Mouse (Mus musculus) heart, embryonic 14.5 days (tissue): ENCODE results near the gene Zfp454. TPM values are rescaled to one million over a fixed set of nuclear protein-coding genes. Genes with fewer than 3 reads are reported as not detected.

Experiments used
- ATAC-seq: fragments of 200-750 bp; cut with Nextera tagmentation; 2 replicates; pipeline ENCODE4 v1.8.0; 2017; ENCODE audit warnings: low read depth, moderate TSS enrichment; ENCODE audit not compliant: insufficient number of reproducible peaks, insufficient read depth, low FRiP score
- H3K27ac ChIP-seq, 2 experiments: fragments of 200-500 bp in 1 of 2; fragments of 300-500 bp in 1 of 2; sonication (generic) in 1 of 2; replicated peaks in 1 of 2; 2 replicates each; pipeline ENCODE4 v1.5.1; 2012 to 2014; ENCODE audit warnings: low read depth in 2 of 2, low read length in 2 of 2, control low read depth in 1 of 2, mild to moderate bottlenecking in 1 of 2, mixed read lengths in 1 of 2; ENCODE audit not compliant: control insufficient read depth in 1 of 2, insufficient read depth in 1 of 2
- H3K27me3 ChIP-seq: fragments of 300-500 bp; sonication (generic); 2 replicates; pipeline ENCODE4 v1.6.1; 2014; ENCODE audit warnings: mild to moderate bottlenecking, low read length, control low read depth; ENCODE audit not compliant: control insufficient read depth, insufficient read depth
- H3K36me3 ChIP-seq: fragments of 300-500 bp; sonication (generic); 2 replicates; pipeline ENCODE4 v1.6.1; 2014; ENCODE audit warnings: mild to moderate bottlenecking, control low read depth, low read length, mixed read lengths; ENCODE audit not compliant: control insufficient read depth, insufficient read depth
- H3K4me1 ChIP-seq, 2 experiments: fragments of 200-500 bp in 1 of 2; fragments of 300-500 bp in 1 of 2; sonication (generic) in 1 of 2; 2 replicates each; pipeline ENCODE4 v1.6.1; 2012 to 2014; ENCODE audit warnings: low read length in 2 of 2, control low read depth in 1 of 2, mixed read lengths in 1 of 2; ENCODE audit not compliant: control insufficient read depth in 2 of 2, insufficient read depth in 2 of 2
- H3K4me2 ChIP-seq: fragments of 300-500 bp; sonication (generic); 2 replicates; pipeline ENCODE4 v1.6.1; 2014; ENCODE audit warnings: mild to moderate bottlenecking, low read length
- H3K4me3 ChIP-seq, 2 experiments: fragments of 200-500 bp in 1 of 2; fragments of 300-500 bp in 1 of 2; sonication (generic) in 1 of 2; 2 replicates each; pipeline ENCODE4 v1.5.1; 2012 to 2014; ENCODE audit warnings: low read length in 2 of 2, mild to moderate bottlenecking in 2 of 2, control low read depth in 1 of 2, low read depth in 1 of 2, moderate library complexity in 1 of 2; ENCODE audit not compliant: control insufficient read depth in 1 of 2, insufficient read depth in 1 of 2
- H3K9ac ChIP-seq: fragments of 300-500 bp; sonication (generic); 2 replicates; pipeline ENCODE4 v1.6.1; 2014; ENCODE audit warnings: mild to moderate bottlenecking, low read length
- H3K9me3 ChIP-seq: fragments of 300-500 bp; sonication (generic); 2 replicates; pipeline ENCODE4 v1.6.1; 2016; ENCODE audit warnings: low read length, control low read depth; ENCODE audit not compliant: control insufficient read depth
- WGBS: fragments of 180-500 bp; shearing (Covaris S2); extraction: QIAGEN DNeasy Blood & Tissue Kit; methylation state at CpG from one replicate; pipeline ENCODE4 v1.1.7; 2014; 5-methylcytosine and 5-hydroxymethylcytosine counted together
- polyA plus RNA-seq: library from polyadenylated mRNA; unstranded; fragments of >200 nt; fragmentation: Nextera tagmentation; extraction: Ambion mirVana; gene quantifications from 2 replicates; pipeline ENCODE4 v1.2.1, GENCODE M21; 2014

The Zfp454 gene
- polyA plus RNA-seq, 1 experiment from 2014 or later = 3.1 TPM

DNA sequence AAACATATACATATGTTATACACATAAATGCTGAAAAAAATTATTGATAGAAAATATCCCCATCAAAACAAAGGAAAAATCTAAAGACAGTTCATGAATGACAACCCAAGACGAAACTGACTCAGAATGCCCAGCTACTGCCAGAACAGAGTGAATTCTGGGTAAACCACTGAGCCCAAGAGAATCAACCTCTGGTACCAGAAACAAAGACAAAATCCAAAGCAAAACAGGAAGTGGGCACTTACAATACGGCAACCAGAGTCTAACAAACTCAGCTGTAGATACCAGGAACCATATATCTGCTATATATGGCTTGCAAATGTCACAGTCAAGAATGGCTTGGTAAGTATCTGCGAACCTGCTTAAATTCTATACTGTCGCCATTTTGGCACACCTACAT is 51.7 kb downstream of the Zfp454 start:
- Histone ChIP-seq H3K27me3 (no peaks in the 10 kb centered on the region), H3K4me1 (peaks cover under 1% of the 10 kb centered on the region in 2 experiments; a peak in 1 of 4 replicates), H3K9me3 (peaks cover 14% of the 10 kb centered on the region), H3K27ac (no peak overlapping the region), H3K4me3 (no peak overlapping the region), H3K4me2 (no peak overlapping the region), H3K36me3 (no peaks in the 10 kb centered on the region), H3K9ac (no peak overlapping the region)
- no peak for ATAC-seq
- 79% methylated on average over 4 of the region's 4 CpGs for WGBS

- H3K27ac ChIP-seq = peak within 1 kb of the TSS in 1 of 2 experiments; percentile 25; a peak in 1 of 4 replicates
- H3K4me1 ChIP-seq = peaks cover 0 to 5% of the 10 kb centered on the region in 2 experiments; a peak in 1 of 4 replicates
- peak; percentile 83 for ATAC-seq
- 1% methylated on average over 45 of the region's 45 CpGs for WGBS
- H3K4me2 ChIP-seq = peak within 1 kb of the TSS; percentile 75
- H3K9ac ChIP-seq = peak within 1 kb of the TSS; percentile 87
- peak within 1 kb of the TSS; percentile 79 to 81 for H3K4me3 ChIP-seq
- no peaks in the 10 kb centered on the region for H3K27me3 ChIP-seq
- peaks cover 34% of the 10 kb centered on the region for H3K36me3 ChIP-seq
- H3K9me3 ChIP-seq = peaks cover 2% of the 10 kb centered on the region; the same call in 1 of the 2 replicates
Observed at GRCm38 (mm10) chr11:50827010-50827953, 60.2 kb downstream of the Zfp454 start, which contains the start of gene Zfp354c. Gene Zfp354c, minus strand, starts transcription at chr11:50827724.

- Histone ChIP-seq H3K4me3 (peak overlapping the region in 1 of 2 experiments; percentile 81; a peak in 3 of 4 replicates), H3K9me3 (no peaks in the 10 kb centered on the region), H3K4me1 (peaks cover 0 to 5% of the 10 kb centered on the region in 2 experiments; a peak in 1 of 4 replicates), H3K4me2 (peak overlapping the region; percentile 75), H3K36me3 (peaks cover 44% of the 10 kb centered on the region), H3K27me3 (no peaks in the 10 kb centered on the region), H3K27ac (no peak overlapping the region), H3K9ac (peak overlapping the region; percentile 87; the same call in 1 of the 2 replicates)
- WGBS = 68% methylated on average over 2 of the region's 2 CpGs
- ATAC-seq = no peak
Observed at GRCm38 (mm10) chr11:50826214-50826613, 61.2 kb downstream of the Zfp454 start.

Other genes with a start within 250 kb of the Zfp454 start
- 14.1 and 17.5 TPM in 2 replicates for gene Zfp354c, start 59.9 kb downstream of the Zfp454 start, polyA plus RNA-seq
- 0.35 and 0.55 TPM in 2 replicates for gene Zfp879, start 46.1 kb downstream of the Zfp454 start, polyA plus RNA-seq
- gene Grm6, start 37.0 kb downstream of the Zfp454 start, polyA plus RNA-seq = 0.08 and 0.15 TPM in 2 replicates
- gene Zfp2, start 28.5 kb upstream of the Zfp454 start, polyA plus RNA-seq = 7.0 and 7.8 TPM in 2 replicates
- gene Zfp354b, start 44.0 kb upstream of the Zfp454 start, polyA plus RNA-seq = 0.77 TPM in 2 replicates
- gene 4933414I15Rik, start 56.1 kb upstream of the Zfp454 start, polyA plus RNA-seq = not detected in 2 replicates
- gene Prop1, start 66.1 kb upstream of the Zfp454 start, polyA plus RNA-seq = not detected in 2 replicates
- gene Olfr1378, start 78.9 kb upstream of the Zfp454 start, polyA plus RNA-seq = not detected in 2 replicates
- not detected in 2 replicates for gene Olfr1377, start 94.3 kb upstream of the Zfp454 start, polyA plus RNA-seq
- gene Olfr51, start 115.9 kb upstream of the Zfp454 start, polyA plus RNA-seq = not detected in 2 replicates
- gene Olfr54, start 126.6 kb upstream of the Zfp454 start, polyA plus RNA-seq = not detected in 2 replicates
- not detected in 2 replicates for gene Olfr1375, start 160.5 kb upstream of the Zfp454 start, polyA plus RNA-seq
- gene Zfp354a, start 171.6 kb upstream of the Zfp454 start, polyA plus RNA-seq = 4.9 and 5.0 TPM in 2 replicates